Mouse (Mus musculus): ENCODE results near the gene Klc3.
A peak's percentile ranks its signal among the peaks of the same experiment; 100 is the strongest.

The Klc3 gene

DNA sequence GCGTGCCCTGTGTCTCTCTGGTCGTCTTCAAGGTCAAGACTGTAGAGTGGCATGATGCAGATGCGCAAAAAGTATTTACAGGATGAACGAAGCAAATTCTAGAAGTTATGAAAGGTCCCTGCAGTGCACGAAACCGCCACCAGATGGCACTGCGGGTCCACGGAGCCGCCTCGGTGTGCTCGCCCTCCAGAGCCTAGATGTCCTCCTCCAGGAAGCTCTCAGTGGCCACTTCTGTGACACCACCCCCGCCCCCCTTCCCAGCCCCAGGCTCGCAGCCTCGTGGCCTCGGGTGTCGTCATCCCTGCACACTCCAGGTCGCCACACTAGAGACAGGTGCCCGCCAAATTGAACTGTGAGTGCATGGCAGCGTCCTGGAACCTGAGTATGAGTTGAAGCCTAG is 1.5 kb upstream of the Klc3 start:
- peak; percentile 92 for DNase-seq (ENCODE audit: low read depth)

DNA sequence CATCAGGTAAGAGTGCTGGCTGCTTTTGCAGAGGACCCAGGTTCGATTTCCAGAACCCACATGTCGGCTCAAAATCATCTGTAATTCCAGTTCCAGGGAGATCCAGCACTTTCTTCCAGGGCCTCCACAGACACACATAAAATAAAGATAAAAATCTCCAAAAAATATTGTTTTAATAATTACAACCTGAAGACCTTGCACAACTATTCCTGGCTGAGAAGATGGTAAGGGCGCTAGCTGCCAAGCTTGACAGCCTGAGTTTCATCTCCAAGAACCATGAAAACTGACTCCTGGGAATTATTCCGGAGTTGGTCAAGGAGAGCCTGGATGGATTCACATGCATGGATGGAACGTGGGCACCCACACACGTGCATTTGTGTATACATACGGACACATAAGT is 572 bp upstream of the Klc3 start, which contains the start of gene Ckm:
Gene Ckm (plus strand): TSS at position 301 of the 400 bp plus-strand sequence.
- DNase-seq (ENCODE audit: low read depth): no peak

DNA sequence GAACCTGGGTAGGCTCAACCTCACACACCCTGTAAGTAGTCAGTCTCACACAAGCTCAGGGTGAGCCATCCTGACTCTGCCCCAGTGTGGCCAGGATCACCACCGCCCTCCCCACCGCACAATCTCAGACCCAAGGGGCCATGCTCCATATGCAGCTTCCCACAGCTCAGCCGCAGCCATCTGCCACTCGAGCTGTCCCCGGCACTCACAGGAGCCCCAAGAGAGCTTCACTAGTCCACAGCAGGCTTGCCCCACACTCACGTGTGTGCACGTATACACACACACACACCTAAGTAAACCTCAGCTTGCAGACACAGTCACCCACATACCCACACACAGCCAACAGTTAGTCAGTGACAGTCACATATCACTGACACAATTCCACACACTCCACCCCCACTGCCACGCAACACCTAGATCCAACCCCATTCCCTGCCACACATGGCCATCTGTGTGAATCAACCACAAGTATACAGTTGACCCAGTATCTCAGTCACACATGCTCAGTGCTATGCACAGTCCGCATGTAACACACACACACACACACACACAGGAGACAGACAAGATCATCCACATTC is 1.3 kb downstream of the Klc3 start:
- DNase-seq (ENCODE audit: low read depth): no peak

DNA sequence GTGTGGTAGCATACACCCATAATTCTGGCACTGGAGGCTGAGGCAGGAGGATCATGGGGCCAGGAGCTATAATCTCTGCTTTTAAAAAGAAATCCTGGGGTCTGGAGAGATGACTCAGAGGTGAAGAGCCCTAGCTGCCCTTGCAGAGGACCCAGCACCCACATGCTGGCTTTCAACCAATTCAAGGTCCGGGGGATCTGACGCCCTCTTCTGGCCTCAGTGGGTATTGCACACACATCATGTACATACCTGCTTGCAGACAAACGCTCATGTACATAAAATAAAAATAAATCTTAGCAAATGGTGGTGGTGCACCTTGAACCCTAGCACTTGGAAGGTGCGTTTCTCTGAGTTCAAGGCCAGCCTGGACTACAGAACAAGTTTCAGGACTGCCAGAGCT is 3.0 kb downstream of the Klc3 start:
- DNase-seq (ENCODE audit: low read depth): peak; percentile 48

DNA sequence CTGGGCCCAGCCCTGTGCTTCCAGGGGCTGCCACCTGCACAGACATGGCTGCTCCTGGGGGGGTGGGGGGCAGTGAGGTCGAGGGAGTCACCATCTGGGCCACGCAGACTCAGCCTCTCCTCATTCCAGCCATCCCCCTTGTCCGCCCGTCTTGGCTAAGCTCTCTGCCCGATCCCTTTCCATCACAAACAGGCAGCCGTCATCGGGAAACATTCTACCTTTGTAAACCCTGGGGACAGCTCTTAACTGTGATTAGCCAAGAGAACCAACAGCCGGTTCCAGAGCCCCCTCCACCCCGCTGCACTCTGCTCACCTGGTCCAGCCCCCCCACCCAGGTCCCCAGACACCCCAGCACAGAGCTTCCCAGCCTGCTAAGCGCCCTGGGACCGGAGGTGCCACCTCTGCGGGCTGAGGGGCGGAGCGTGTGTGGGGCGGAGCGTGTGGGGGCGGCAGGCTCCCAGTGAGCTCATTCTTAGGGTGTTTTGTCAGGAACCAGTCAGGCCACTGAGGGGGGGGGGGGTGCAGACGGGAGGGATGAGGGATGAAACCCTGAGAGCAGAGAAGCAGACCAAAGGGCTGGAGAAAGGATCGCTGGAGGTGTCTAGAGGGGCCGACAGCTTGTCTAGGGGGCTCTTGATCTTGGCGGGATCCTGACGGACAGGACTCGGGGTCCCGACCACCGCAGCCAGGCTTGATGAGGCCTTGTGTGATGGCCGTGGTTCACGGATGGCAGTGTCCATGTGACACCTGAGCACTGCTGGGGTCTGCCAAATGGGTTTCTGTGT is 4.2 kb downstream of the Klc3 start:
- peak; percentile 86 for DNase-seq (ENCODE audit: low read depth)

DNA sequence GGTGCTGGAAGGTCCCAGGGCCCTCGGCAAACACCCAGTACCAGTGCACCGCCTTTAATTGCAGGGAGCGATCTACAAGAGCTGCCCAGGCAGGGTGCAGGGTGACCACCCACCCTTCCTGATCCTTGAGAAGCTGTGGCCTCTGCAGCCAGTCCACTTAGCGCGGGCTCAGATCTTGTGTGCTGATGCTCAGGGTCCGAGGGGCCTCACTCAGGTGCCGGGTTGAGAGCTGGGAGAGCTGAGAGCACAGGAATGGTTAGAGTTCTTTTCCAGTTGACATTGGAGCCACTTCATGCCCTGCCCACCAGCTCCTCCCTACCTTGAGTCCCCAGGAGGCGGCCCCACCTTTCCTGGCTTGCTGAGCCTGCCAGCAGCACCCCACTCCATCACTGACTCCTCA is 9.4 kb downstream of the Klc3 start:
- no peak for DNase-seq (ENCODE audit: low read depth)

DNA sequence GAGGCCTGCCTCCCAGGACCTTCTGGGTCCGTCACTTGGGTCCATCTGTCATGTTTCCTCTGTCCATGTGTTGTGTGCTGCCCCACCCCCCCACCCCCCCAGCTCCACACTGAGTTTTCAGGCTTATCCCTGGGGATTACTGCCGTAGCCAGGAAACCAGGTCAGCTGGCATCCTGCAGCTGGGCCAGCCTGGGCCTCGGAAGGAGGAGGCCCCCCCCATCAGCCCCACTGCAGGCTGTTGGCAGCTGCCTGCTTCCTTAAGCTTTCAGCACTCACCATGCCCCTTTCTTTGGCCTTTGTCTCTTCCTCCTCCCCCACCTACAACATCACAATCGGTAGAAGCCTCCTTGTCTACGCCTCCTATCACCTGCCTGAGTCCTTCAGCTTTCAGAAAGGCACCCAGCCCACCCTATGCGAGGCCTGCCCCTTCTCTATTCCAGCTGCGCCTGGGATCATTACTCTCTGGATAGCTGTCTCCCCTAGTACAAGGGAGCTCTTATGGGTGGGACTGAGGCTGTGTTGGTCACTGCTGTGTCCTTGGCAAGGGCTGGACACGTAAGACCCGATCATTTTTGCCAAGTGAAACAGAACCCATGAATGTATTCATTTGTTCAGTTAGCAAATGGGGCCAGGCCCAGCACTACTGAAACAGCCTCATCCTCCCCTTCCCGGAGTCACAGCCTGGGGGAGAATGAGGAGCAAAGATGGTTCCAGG is 15.0 kb downstream of the Klc3 start:
- DNase-seq (ENCODE audit: low read depth): no peak

DNA sequence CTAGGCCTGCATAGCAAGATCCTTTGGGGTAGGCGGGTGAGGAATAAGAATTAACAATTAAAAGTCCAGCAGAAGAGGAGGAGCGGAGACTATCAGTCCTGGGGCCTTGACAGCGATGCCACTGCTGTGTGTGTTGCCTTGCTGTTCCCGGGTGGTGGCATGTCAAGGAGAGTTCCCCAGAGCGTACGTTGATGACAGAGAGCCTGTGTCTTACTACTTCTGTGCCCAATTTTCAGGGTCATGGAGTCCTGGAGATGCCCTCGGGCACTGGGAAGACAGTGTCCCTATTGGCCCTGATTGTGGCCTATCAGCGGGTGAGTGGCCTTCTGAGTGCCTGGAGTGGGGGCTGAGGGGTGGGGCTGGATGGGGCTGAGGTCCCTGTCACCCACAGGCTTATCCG is 20.2 kb downstream of the Klc3 start:
- no peak for DNase-seq (ENCODE audit: low read depth)

DNA sequence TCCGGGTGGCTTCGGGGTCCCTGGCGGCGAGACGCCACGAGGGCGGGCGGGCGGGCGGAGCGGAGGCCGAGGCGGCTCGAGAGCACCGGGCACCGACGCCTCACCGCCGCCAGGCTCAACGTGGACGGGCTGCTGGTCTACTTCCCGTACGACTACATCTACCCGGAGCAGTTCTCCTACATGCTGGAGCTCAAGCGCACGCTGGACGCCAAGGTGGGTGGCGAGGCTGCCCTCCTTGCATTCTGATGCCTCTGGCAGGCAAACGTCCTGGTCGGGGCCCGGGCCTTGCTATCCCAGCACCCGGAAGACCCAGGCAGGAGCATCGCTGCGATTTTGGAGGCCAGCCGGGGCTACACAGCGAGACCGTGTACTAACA is 21.8 kb downstream of the Klc3 start:
- DNase-seq (ENCODE audit: low read depth): no peak

DNA sequence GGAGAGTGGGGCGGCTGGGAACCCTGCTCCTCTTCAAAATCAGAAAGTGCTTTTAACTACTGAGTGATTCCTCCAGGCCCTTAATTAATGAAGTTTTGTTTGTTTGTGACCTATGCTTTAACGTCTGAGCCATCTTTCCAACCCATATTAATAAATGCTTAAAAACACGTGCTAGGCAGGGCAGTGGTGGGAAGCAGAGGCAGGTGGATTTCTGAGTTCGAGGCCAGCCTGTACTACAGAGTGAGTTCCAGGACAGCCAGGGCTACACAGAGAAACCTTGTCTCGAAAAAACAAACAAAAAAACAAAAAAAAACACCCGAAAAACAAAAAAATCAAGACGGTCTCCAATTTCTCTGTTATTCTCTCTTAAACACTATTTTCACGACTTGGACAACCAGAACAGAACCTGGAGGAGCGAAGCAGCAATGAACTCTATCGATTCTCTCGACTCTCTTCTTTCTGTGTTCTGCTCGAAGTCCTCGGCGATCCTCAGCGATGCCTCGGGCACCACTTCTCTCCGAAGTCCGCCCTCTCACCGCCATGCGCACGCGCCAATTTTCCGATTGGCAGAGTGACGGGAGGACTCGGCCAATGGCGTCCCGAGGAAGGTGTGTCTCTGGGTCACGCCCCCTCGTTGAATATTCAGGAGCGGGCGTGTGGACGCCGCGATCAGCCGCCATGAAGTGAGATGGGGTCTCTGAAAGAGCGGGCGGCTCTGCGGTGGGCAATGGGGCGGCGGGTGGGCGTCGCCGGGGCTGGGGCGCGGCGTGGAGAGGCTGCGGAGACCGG is 22.3 kb downstream of the Klc3 start, which contains the start of gene Ercc2:
Gene Ercc2 (plus strand): TSS at position 634 of the 789 bp plus-strand sequence.
- peak; percentile 100 for DNase-seq (ENCODE audit: low read depth)

DNA sequence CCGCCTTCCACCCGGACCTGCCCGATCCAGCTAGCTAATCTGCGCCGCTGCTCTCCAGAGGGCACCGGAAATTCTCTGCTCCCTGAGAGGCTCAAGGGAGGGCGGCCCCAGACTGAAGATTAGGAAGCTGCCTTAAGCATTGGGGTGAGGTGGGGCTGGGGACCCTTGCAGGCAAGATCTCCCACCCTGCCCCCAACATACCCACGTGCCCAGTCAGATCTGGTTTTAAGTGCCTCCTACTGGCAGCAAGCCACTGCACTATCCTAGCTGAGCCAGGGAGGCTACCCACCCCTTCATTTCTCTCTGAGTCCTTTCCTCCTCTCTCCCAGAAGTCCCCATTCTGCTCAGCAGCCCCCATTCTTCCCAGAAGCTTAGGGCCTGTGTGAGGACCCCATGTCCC is 25.9 kb downstream of the Klc3 start:
- DNase-seq (ENCODE audit: low read depth): no peak

DNA sequence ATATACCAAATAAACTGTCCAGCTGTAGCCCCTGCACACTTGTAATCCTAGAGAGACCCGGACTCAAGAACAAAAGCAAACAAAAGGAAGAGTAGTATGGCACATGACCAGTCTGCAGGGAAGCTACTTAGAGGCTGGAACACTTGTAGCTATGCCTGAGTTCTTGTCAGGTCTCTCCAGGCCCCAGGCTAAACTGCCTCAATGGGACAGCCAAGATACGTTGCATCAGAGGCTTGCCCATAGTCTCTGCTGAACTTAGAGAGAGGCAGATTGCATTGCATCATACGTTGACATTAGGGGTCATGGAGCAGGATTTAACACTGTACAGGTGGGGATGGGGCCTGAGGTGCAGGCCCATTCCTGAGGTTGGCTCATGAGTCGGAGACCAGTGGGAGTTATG is 27.9 kb downstream of the Klc3 start:
- DNase-seq (ENCODE audit: low read depth): no peak

DNA sequence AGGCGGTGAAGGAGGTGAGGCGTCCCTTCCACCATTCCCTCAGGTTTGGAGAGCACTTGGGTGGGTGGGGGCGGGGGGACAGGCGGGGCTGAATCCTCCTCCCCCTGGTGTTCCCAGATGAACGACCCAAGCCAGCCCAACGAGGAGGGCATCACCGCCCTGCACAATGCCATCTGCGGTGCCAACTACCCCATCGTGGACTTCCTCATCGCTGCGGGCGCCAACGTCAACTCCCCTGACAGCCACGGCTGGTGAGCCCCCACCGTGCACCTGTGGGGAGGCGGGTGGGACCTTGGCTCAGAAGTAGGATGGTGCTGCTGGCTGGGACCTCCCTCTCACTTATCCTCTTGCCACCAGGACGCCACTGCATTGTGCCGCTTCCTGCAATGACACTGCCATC is 28.5 kb downstream of the Klc3 start:
- no peak for DNase-seq (ENCODE audit: low read depth)

DNA sequence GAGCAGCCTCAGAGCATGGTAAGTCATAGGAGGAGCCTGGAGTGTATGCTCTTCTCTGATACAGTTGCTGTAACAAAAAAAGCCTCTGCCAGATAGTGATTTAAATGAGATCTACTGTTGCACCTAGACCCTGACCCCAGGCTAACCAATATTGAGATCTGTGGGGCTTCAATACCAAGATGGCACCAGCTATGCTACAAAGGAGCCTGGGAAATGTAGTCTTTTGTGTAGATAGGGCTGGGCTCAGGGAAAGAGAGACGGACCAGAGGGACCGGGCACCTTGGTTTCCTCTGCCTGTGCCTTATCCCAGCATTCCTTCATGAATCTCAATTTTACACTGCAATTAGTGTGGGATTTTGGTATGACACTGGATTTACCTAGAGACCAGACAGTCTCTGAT is 30.5 kb downstream of the Klc3 start:
- no peak for DNase-seq (ENCODE audit: low read depth)

DNA sequence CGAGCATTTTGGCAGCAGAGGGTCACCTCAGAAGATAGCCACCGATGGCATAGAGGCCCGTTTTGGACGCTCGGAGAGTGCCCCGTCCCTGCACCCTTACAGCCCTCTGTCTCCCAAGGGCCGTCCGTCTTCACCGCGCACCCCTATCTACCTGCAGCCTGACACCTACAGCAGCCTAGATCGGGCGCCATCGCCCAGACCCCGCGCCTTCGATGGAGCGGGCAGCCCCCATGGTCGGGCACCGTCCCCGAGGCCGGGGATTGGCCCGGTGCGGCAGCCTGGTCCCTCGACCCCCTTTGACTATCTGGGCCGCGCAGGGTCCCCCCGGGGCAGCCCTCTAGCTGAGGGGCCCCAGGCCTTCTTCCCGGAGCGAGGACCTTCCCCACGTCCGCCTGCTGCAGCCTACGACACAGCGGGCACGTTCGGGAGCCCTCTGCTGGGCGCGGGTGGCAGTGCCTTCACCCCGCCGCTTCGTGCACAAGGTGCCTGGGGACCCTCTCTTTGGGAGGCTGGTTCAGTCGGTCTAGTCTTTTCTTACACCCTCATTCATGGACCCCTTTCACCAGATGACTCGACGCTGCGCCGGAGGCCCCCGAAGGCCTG is 34.0 kb downstream of the Klc3 start:
- DNase-seq (ENCODE audit: low read depth): peak; percentile 74

DNA sequence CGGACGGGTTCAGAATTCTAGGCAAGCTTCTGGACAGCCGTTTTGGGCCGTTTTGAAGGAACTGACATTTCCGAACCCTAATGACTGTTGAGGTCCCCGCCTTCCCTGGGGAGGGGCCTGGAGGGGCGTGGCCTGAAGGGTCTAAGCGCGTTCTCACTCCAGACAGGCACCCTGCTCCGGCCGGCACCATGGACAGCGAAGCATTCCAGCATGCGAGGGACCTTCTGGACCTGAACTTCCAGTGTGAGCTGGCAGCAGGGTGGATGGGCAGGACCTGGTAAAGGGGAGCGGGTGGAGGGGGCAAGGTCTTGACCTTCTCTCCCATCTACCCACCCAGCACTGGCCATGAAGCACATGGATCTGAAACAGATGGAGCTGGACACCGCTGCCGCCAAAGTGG is 35.5 kb downstream of the Klc3 start:
- no peak for DNase-seq (ENCODE audit: low read depth)

DNA sequence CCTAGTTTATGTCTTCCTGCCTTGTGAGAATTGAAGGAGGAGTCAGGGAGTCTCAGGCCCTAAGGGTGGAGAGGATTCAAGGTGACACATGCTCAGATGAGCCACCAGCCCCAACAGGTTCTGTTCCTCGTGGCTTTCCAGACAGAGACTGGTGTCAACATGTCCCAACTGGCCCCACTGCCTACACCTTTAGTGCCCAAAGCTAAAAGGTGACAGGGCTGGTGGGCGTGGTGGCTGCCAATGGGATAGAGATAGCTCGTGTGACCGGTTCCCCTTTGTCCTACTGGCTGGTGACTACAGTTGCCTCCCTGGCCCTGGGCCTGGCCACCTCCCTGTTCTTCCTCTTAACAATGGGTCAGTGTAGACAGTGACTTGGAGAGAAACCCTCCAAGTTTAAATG is 38.5 kb downstream of the Klc3 start:
- no peak for DNase-seq (ENCODE audit: low read depth)

DNA sequence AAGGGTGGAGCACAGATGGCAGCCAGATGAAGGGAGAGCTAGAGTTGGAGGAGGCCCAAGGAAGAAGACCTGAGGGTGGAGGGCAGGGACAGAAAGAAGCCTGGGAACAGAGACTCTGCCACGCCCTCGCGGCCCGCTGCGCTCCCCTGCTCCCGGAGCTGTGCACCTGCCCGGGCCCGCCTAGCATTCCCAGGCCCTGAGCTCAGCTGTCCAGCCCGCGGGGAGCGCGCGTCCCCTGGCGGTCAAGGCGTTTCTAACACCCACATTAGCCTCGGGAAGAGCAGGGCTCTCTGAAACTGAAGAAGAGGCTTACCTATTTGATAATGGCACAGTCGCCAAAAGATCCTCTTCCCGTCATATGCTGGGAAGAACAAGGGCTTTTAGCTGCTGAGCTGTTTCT is 40.0 kb downstream of the Klc3 start:
- peak; percentile 76 for DNase-seq (ENCODE audit: low read depth)

DNA sequence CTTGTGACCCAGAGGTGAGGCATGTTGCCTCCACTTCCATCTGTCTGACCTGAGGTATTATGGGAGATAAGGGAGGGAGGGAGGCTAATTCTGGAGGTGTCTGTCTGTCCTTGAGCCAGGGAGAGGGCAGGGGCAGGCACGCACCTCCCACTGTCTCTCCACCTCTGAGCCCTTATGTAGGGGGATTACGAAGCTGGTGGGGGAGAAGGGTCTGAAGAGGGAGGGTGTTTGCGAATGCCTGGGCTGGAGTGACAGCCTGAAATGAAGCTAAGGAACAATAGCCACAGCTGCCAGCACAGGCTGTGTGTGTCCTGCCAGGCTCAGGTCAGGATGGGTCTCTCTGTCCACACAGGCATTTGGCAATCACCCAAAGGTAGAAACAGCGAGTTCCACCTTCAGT is 41.6 kb downstream of the Klc3 start:
- DNase-seq (ENCODE audit: low read depth): no peak

DNA sequence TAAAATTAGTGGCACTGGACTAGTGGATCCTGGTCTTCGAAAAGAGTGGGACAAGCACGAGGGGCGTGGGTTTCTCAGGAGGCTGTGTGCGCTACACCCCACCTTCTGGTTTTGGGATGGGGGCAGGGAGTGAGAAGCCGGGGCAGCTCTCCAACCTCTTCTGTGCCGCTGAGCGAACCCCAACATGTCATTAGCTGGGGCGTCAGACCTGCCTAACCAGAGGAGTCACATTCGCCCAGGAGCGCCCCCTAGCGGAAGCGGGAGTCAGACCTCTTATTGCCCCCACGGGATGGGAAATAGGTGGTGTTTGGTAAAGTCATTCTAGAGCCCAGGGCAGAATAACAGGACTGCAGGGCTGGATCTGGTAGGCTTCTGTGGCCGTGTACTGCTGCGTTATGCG is 42.2 kb downstream of the Klc3 start:
- peak; percentile 94 for DNase-seq (ENCODE audit: low read depth)

DNA sequence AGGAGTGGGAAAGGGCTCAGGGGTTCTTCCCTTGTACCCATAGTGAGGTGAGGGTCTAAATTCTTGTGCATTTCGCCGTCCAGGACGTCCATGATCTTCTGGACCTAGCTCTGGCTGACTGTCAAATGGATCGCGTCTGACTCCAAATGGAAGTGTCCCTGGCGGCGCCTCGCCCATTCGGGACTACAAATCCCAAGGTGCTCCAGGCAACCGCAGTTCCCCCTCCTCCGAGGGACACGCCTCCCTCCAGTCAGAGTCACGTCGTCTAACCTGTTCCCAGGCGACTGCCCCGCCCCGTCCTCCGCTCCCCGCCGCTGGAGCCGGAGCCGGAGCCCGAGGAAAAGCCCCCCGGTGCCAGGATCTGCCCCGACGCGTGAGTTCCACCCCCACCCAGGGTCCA is 43.0 kb downstream of the Klc3 start:
- DNase-seq (ENCODE audit: low read depth): peak; percentile 80
